Mouse (Mus musculus) lung, adult 18-20 months (tissue): ENCODE results near the gene Arhgap35.

Source experiments
- DNase-seq, 2 experiments: peaks; one replicate each; pipeline ENCODE4 v3.0.0; 2022; ENCODE audit warnings: mixed read lengths in 2 of 2

The Arhgap35 gene

DNA sequence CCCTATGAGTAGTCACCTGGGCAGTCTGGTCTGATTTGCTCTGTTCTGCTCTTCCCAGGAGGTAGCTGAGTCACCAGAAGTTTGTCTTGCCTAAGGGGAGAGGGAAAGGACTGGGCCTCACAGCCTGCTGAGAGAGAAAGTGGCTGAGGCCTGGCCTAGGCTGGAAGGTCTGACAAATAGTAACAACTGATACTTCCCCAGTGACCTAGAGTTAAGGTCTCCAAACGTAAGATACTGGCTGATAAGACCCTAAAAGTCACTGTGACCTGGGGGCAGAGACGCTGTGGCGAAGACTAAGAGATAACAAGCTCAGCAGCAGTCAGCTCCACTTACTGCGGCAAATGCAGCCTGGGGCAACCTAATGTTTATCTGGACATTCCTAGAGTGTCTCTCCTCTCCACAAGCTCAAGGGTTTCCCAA is 13.1 kb downstream of the Arhgap35 start:
- no peak for DNase-seq

DNA sequence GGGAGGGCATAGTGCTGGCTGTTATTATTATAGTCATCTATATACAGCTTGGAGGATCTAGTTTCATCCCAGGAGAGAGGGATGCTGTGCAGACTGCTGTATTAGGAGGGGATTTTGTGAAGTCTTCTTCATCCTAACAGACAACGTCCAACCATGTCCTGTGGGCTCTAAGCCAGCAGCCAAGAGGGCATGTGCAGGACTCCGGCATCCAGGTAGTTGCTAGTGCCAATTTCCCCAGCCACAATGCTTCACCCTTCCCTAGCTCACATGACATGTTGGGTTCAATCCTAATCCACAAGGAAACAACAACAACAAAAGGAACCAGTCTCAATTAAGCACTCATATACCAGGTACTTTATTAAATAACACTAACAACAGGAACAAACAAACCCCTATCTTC is 15.8 kb downstream of the Arhgap35 start:
- DNase-seq: no peak

DNA sequence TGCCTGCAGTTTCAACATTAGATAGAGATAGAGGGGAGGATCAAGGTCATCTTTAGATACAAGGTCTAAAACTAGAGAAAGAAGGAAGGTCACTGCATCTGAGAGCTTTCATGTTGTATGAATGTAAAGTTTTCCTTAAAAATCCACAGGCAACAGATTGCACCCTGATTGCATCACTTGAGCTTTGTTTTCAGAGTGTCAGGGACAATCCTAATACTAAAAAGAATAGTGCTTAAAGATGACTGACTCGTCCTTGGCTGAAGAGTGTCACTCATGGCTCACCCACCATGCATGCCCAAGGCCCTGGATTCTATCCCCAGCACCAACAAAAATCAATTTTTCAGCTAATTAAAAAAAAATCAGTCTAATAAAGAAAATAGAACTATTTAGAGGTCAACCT is 23.5 kb downstream of the Arhgap35 start:
- no peak for DNase-seq

DNA sequence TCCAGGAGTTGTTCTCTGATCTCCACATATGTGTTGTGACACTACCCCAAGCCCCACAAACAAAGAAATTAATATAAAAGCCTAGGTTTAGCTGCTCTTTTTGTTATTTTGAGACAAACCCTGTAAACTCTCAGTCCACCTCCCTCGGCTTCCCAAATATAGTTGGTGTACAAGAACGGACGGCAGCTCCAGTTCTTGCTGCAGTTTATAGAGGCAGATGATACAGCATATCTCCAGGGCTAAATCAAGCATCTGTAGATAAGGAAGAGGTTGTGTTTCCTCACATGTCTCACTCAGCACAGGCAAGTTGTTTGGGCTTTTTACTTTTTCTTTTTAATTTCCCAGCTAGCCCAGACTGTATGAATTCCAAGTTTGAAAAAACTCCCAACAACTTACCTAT is 27.1 kb downstream of the Arhgap35 start:
- DNase-seq: no peak

DNA sequence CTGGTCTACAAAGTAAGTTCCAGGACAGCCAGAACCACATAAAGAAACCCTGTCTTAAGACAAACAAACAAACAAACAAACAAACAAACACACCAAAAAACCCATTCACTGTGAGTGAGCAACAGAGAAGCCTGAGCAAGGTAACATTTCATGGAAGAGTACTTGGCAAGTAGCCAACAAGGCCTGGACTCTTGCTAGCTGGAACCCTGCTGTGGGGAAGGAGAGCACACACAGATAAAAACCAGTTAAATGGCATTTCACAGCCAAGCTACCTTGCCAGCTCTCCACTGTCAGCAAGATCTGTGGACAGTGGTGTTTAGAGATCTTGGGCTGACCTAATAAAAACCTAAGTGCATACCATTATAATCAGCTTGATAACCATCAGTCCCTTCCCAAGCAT is 30.4 kb downstream of the Arhgap35 start:
- DNase-seq: peak in 1 of 2 experiments; percentile 13

DNA sequence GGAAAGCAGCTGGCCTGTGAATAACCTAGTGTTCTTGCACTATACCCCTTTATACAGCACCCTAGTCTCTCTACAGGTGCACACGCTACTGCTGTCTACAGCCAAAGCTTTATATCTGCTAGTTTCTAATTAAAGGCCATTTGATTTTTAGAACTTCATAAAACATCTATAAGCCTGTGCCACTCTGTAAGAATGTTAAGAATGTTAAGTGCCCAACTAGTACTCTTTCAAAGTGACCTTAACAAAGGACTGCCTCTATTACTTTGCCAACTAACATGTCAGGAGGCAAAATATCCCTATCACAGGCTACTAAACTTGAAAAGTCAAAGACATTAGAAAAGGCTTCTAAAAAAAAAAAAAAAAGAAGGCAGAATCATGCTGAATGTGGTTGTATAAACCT is 31.0 kb downstream of the Arhgap35 start:
- no peak for DNase-seq

DNA sequence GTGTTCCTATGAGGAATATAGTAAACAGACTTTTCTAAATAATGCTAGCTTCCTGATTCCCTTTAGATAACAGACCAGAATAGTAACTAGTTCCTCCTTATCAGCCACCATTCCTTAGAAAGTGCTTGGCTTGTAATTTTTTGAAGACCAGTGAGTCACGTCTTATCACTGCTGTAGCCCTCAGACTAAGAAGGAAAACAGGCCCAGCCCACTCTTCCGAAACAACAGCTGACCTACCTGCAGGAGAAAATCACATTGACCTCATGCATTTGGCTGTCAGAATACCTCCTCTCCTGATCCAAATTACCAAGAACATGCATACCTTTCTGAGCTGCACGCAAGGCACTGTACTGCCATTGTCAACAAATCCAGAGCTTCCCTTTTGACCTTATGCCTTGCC is 32.5 kb downstream of the Arhgap35 start:
- DNase-seq: no peak

DNA sequence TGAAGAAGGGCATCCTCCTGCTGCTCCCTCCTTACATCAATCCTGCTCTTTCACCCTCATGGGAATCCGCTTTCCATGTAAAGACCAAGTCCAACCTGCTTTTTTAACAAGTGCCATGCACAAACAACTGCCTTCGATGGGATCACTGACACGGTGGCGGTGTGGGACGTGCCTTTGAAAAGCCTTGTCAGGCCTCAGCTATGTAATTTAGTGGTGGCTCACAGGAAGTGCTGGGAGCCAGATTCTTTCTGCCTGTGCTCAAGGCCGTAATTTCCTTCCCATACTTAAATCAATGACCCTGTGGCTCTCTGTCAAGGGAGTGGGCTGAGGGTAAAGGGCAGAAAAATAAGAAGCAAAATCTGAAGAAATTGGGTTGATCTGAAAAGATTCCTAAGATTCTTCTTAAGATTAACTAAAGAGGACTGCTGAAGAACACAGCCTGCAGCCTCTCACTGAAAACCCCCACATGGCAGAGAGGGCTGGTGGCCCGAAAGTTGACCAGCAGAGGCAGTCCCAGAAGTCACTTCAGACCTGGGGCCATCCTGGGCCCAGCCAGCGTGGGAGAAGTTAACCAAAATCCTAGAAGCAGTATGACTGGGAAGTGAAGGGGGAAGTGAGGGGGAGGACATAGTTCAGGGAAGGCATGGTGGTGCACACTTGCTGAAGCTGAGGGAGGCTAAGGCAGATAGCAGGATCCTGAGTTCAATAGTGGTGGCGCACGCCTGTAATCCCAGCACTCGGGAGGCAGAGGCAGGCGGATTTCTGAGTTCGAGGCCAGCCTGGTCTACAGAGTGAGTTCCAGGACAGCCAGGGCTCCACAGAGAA is 33.3 kb downstream of the Arhgap35 start:
- peak; percentile 31 to 33 for DNase-seq

DNA sequence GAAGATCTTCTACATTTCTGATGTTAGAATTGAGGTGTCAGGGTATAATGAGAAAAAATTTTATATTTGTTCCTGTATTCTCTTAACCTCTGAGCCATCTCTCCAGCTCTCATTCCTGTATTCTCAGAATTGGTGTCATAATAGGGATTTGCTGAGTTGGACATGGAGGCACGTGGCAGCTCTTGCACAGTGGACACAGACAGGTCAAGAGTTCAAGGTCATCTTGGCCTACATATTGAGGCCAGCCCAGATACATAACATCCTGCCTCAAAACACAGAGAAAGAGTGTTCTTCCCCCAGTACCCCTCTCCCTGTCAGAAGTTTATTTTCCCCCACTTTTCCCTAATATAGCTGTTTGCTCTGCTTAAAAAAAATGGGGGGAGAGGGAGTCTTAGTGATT is 38.1 kb downstream of the Arhgap35 start:
- no peak for DNase-seq

DNA sequence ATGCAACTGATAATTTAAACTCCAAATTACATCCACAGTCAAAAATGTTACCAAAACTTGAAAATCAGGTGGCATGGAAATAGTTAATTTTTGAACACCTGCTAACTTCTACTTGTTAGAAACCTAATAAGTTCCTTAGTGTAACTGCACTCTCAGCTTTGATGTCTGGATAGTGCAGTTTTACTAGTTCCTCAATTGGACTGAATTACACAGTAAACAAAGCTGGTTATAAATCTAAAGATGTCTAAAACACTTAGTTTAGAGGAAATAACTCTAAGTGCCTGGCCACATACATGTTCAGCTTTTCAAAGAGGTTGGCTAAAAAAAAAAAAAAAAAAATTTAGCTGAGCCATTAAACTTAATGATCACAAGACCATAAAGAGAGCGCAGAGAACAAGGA is 43.6 kb downstream of the Arhgap35 start:
- no peak for DNase-seq

DNA sequence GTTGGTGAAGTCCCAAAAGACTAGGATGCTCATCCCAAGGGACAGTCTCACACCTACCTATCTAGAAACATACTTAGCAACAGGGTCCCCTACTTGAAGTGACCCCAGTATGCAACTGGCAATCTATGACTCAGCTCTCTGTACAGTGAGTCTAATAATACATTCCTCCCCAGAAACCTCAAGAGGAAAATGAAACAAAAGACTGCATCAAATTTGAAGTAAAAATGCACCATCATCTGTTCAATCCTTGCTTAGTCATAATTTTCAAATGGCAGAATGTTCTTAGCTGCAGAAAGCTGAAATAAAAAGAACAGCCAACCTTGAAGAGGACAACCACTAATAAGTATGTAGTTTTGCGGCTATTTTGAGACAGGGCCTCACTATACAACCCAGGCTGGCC is 44.1 kb downstream of the Arhgap35 start:
- DNase-seq: no peak

DNA sequence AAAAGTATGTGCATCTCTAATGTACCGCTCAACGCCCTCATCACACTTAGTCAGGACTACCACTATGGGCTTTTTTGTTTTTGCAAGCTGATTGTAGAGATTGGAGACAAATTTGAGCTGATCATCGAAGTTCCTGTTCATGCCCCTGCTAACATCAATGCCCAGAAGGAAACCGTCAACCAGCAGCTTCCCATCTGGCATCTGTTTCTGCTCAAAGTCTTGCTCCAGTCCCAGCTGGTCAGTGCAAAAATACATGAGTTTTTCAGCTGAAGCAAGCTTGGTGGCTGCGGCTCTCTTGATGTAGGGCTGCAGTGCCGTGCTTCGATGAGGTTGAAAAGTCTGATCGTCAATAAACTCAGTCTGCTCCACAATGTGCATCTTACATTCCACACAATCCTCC is 50.3 kb downstream of the Arhgap35 start:
- DNase-seq: peak; percentile 37 to 39

DNA sequence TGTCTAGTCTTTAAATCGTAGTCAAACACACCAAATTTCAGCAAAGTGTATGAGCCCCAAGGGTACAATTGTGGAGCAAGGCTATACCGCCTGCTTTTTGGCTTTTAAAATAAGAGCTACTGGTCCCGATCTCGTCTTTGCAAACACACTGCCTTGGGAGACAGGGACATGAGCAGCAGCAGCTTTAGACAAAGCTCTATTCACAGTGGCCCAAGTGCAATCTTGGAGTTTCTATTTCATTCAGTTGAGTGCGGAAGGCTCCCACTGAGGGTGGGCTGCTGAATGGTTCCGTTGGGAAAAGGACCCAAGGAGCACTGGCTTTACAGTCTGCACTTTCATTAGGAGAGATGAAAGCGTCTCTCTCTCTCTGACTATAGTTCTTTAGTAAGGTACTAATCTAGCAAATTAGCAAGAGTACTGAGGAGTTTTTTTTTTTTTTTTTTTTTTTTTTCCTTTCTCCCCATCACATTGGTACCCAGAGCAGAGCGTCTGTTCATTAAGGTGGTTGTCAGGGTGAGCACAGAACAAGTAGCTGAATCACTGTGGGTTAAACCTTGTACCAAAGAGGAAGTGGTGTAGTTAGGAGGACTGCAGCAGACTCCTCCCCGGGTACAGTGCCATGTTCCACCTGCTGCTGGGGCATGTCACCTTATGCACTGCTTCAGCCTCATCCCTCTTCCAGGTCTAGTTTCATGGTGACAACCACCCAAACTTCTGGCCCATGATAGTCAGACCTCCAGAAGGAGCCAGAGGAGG is 56.8 kb downstream of the Arhgap35 start:
- DNase-seq: no peak

DNA sequence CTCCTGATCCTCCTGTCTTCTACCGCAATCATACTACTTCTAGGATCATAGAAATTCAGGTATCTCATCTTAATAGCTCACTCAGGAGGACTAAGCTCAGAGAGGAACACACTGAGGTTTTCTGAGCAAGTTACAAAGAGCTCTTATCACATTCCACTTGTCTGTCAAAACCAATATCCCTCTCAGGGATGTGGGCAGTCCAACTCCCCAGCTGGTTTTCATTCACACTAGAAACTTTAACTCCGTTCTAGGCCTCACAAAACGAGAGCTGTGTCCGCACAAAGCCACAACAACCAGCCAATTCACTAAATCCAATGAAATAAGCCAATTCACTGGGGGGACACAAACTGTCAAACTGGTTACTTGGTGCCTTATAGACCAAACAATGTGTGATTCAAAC is 57.5 kb downstream of the Arhgap35 start:
- no peak for DNase-seq

DNA sequence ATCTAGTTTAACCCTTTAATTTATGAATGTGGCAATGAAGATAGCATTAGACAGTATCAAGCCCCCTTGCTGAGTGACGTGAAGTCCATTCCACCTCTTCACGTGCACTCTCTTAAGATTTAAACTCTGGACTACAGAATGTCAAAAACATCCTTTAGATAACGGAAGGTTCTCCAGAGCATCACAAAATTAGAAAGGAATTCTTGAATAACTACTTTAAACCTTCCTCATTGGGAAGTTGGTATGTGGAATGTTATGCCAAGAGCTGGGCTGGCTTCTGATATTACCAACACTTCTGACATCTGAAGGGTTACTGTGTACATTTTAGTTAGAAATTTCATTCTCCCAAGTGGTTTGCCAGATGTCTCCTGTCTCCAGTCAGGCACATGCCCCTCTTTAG is 60.6 kb downstream of the Arhgap35 start:
- DNase-seq: no peak

DNA sequence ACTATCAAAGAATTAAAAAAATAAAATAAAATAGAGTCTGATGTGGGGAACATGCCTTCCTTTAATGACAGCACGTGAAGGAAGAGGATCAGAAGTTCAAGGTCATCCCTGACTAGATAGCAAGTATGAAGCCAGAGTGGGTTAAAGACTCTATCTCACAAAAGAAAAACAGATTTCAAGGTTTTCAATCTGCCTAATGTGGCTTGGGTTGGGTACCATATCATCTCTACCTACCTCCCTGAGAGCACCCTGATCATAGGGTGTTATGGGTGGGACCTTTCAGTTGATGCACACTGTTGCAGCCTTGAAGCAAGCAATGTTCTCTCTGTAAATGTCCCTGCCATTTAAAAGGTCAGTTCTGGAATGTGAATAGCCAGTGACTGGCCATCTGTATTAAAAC is 63.2 kb downstream of the Arhgap35 start:
- DNase-seq: no peak

DNA sequence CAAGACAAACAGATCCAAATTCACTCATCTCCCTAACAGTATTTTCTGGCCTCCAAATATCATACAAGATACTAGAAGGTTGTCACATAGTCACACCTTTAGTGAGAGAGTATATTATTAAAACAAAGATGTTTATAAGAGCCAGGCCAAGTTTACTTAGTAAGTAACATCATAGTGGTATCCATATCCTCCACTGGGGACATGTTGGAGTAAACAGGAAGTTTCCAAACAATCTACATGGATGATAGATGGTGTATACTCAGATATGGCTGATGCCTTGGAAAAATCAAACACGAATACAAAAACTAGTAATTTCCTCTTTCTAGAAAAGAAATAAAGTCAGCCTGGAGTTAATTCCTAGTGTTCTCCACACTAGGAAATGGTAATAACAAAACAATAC is 65.5 kb downstream of the Arhgap35 start:
- DNase-seq: no peak

DNA sequence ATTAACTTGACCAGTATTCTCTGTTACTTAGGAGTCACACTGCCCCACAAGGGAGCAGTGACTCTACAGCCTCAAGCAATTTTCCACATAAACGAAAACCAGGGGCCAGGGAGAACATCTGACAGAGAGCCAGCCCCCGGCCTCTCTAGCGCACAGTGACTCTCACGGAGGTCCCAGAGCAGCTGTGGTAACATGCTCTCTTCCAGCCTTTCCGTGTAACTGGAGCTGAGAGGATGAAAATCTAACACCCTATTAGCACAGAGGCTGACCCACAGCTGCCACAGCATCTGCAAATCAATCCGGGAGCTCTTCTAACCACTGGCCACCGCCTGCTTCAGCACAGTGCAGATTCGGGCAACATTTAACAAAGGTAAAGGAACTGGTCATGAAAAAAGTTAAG is 70.0 kb downstream of the Arhgap35 start:
- no peak for DNase-seq

DNA sequence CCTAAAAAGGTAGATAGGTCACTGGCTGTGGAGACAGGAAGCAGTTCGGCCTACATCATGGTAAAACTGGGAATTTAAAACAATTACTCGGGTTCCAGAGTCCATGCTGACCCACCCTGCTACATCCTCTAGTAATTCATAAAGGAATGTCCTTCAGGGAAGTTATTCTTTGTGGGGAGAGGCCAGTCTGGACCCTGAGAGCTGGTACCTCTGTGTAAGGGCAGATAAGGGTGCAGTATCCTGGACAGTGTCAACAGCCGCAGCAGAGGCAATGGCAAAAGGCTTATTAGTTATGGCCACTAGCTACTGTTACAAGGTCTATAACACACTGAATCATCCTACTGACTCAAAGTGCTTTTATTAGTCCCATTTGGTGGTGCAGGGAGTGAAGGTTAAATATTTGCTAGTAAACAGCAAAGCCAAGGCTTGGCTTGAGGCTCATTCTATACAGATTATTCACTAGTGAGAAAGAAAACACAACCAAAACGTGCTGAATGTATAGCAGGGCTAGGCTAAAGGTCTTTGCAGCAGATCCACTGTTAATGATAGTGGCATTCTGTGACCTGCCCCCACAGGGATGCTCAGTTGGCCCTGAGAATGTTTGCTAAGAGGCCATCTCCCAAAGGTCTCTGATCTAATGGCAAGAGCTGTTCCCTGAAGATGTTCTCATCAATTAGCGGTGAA is 77.4 kb downstream of the Arhgap35 start:
- no peak for DNase-seq

DNA sequence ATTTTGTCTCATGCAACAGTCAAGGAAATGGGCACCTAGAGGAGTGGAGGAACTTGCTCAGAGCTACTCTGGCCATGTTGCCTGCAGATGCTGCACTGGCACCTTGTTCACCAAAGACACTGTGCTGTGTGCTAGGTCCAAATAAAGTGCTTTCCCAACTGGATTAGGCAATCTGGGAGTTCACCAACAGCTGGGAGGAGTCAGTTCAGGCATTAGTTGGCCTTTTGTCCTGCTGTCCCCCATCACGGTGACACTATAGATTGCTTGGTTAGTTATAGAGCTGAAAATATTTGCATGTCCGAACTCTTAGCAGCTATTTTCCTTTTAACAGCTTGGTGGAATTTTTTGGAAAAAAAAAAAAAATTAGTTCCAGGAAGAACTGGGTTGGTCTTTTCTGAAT is 88.8 kb downstream of the Arhgap35 start:
- DNase-seq: peak; percentile 10 to 36

DNA sequence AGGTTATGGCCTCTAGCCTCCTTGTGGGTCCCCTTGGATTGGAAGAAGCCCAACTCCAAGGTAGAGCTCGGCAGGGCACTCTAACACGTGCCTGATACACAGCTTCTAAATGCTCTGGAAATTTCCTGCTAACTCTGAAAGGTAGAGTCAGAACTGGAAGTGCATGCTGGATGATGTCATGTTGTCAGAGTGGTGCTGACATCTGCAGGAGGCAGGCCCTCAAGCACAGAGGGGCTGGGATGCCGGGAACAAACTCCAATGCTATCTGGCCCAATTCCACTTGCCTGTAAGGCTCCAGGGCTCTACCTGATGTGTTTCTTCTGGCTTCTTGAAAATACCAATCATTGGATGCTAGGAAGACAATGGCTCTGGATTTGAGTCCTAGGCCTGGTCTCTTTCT is 89.3 kb downstream of the Arhgap35 start:
- DNase-seq: peak in 1 of 2 experiments; percentile 12

DNA sequence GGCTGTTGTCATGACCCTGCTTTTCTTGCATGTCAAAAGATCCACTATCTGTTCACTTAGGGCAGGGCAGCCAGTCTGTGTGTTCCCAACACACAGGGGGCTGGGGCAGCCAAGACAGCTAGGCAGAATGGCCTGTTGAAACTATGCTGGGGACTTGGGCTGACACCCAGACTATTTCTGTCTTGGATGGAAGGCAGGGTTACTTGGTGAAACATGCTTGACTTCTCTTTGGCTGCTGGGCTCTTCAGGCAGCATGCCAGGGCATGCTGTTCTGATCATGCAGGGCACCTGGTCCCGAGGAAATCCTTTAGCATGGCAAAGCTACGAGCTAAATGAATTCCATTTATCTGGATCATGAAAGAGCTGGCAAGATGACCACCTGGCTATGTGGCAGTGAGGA is 90.5 kb downstream of the Arhgap35 start:
- DNase-seq: peak in 1 of 2 experiments; percentile 16

DNA sequence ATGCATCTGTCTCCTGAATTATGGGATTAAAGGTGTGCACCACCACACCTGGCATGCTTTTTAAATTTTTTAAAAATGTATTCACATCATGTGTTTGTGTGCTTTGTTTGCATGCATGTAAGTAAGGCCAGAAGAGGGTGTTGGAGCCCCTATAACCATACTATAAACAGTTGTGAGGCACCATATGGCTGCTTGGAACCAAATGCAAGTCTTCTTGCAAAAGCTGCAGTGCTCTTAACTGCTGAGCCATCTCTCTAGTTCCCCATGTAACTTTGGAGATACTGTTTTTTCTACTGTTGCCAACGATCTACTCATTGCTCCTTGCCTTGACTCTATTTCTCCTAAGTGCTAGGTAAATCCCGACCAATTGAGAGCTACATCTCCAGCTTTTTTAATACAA is 95.5 kb downstream of the Arhgap35 start:
- no peak for DNase-seq

DNA sequence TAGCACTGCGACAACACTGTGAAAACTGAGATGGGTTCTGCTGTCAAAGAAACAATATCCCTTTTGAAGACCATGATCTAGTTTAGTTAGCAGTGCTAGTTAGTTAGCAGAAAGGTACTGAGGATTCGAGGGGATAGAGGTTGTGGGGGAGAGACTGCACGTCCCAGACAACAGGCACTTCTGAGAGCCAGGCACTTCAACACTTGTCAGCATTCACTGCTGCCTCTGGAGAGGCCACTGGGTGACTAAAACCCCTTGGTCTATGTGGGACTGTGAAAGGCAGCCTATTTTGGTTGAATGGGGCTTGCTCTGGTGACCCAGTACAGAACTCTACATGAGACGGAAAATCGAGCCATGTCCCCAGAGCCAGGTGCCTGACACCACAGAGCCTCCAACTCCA is 97.6 kb downstream of the Arhgap35 start:
- DNase-seq: no peak
